Mouse (Mus musculus): ENCODE measurements around the gene Gm48552. TPM values are rescaled to one million over a fixed set of nuclear protein-coding genes. Genes with fewer than 3 reads are reported as not detected.

Gene Gm48552
- total and polyA plus RNA-seq, 3 experiments: 0.46 to 1.1 (median 0.98) TPM

GRCm38 (mm10) chr10:81358841-81359240 lies 30.0 kb upstream of the Gm48552 start:
- Histone ChIP-seq H3K9me3 (replicated peaks; ENCODE audit: low read length) (no peaks in the 10 kb centered on the region), H3K36me3 (replicated peaks in 1 of 2; ENCODE audit: control insufficient read depth in 1 of 2, insufficient read depth in 1 of 2, low read length in 1 of 2) (peaks cover 26 to 45% of the 10 kb centered on the region in 2 experiments), H3K79me2 (replicated peaks; ENCODE audit: control insufficient read depth, extremely low read depth, insufficient read depth, poor library complexity, severe bottlenecking) (no peaks in the 10 kb centered on the region; the same call in 1 of the 2 replicates), H3K4me2 (ENCODE audit: insufficient read depth, low read depth, poor library complexity, severe bottlenecking) (peak overlapping the region; percentile 74), H3K9ac (ENCODE audit: insufficient read depth, low read depth) (no peak overlapping the region), H3K4me3 (replicated peaks in 1 of 3; ENCODE audit: low read depth in 2 of 3, low read length in 2 of 3, poor library complexity in 1 of 3) (peak overlapping the region in 1 of 3 experiments; percentile 92), H3K27me3 (replicated peaks) (no peaks in the 10 kb centered on the region), H3K27ac (ENCODE audit: insufficient read depth, low read depth) (no peak overlapping the region), H3K4me1 (ENCODE audit: control insufficient read depth in 1 of 2, insufficient read depth in 2 of 2) (peaks cover 35 to 80% of the 10 kb centered on the region in 2 experiments)
- TF ChIP-seq SIN3A (IDR thresholded peaks at IDR 0.05; ENCODE audit: low read length): no peak
- TF ChIP-seq MXI1 (IDR thresholded peaks at IDR 0.05; ENCODE audit: low read depth, low read length): no peak
- TF ChIP-seq USF1 (IDR thresholded peaks at IDR 0.05; ENCODE audit: low read depth, low read length): no peak
- no peak for TF ChIP-seq PAX5 (IDR thresholded peaks at IDR 0.05; ENCODE audit: low read length)
- TF ChIP-seq CHD1 (IDR thresholded peaks at IDR 0.05; ENCODE audit: low read depth, low read length): no peak
- TF ChIP-seq SMC3 (IDR thresholded peaks at IDR 0.05; ENCODE audit: low read depth, low read length): no peak
- TF ChIP-seq CTCF (conservative IDR thresholded peaks at IDR 0.05 in 1 of 2, IDR thresholded peaks at IDR 0.05 in 1 of 2; ENCODE audit: low read depth in 2 of 2, low read length in 2 of 2): no peak
- TF ChIP-seq TCF12 (IDR thresholded peaks at IDR 0.05; ENCODE audit: low read depth, low read length): no peak
- no peak for TF ChIP-seq CHD2 (IDR thresholded peaks at IDR 0.05; ENCODE audit: low read length)
- no peak for TF ChIP-seq NRF1 (IDR thresholded peaks at IDR 0.05; ENCODE audit: low read depth, low read length)
- dilution Hi-C loops (cut with MboI; ENCODE audit: extremely low pct_ligation_motif_present, extremely low pct_unique_long_range_greater_than_20kb, low sequenced_read_pairs): no loop called here
- in situ Hi-C loops (cut with MboI; ENCODE audit: low pct_ligation_motif_present, low pct_unique_long_range_greater_than_20kb, low sequenced_read_pairs): loop anchor here (10.0 kb wide), 1 partner anchor 164 kb away; no protein-coding TSS in a partner anchor
- no peak for DNase-seq (ENCODE audit: extremely low read depth)

- Histone ChIP-seq H3K9ac (ENCODE audit: insufficient read depth, low read depth) (no peak overlapping the region), H3K27ac (ENCODE audit: insufficient read depth, low read depth) (0 out of 2 replicates have a peak overlapping the region, but pooled peaks have one; percentile 12), H3K9me3 (replicated peaks; ENCODE audit: low read length) (no peaks in the 10 kb centered on the region), H3K36me3 (replicated peaks in 1 of 2; ENCODE audit: control insufficient read depth in 1 of 2, insufficient read depth in 1 of 2, low read length in 1 of 2) (peaks cover 43 to 63% of the 10 kb centered on the region in 2 experiments), H3K4me2 (ENCODE audit: insufficient read depth, low read depth, poor library complexity, severe bottlenecking) (no peak overlapping the region), H3K79me2 (replicated peaks; ENCODE audit: control insufficient read depth, extremely low read depth, insufficient read depth, poor library complexity, severe bottlenecking) (no peaks in the 10 kb centered on the region; the same call in 1 of the 2 replicates), H3K4me1 (ENCODE audit: control insufficient read depth in 1 of 2, insufficient read depth in 2 of 2) (peaks cover 45 to 82% of the 10 kb centered on the region in 2 experiments), H3K4me3 (replicated peaks in 1 of 3; ENCODE audit: low read depth in 2 of 3, low read length in 2 of 3, poor library complexity in 1 of 3) (no peak overlapping the region), H3K27me3 (replicated peaks) (no peaks in the 10 kb centered on the region)
- dilution Hi-C loops (cut with MboI; ENCODE audit: extremely low pct_ligation_motif_present, extremely low pct_unique_long_range_greater_than_20kb, low sequenced_read_pairs): no loop called here
- no peak for TF ChIP-seq SMC3 (IDR thresholded peaks at IDR 0.05; ENCODE audit: low read depth, low read length)
- TF ChIP-seq POLR2AphosphoS2 (IDR thresholded peaks at IDR 0.05; ENCODE audit: low read depth, low read length): no peak
- no peak for TF ChIP-seq TCF12 (IDR thresholded peaks at IDR 0.05; ENCODE audit: low read depth, low read length)
- TF ChIP-seq RCOR1 (conservative IDR thresholded peaks at IDR 0.05; ENCODE audit: low read depth, low read length): no peak
- no peak for TF ChIP-seq PAX5 (IDR thresholded peaks at IDR 0.05; ENCODE audit: low read length)
- TF ChIP-seq ZMIZ1 (IDR thresholded peaks at IDR 0.05; ENCODE audit: low read depth, low read length): no peak
- no peak for TF ChIP-seq MAX (IDR thresholded peaks at IDR 0.05; ENCODE audit: low read length)
- TF ChIP-seq MXI1 (IDR thresholded peaks at IDR 0.05; ENCODE audit: low read depth, low read length): no peak
- no peak for TF ChIP-seq USF2 (conservative IDR thresholded peaks at IDR 0.05; ENCODE audit: low read depth, low read length)
- no peak for TF ChIP-seq MYC (IDR thresholded peaks at IDR 0.05; ENCODE audit: low read depth, low read length)
- no peak for TF ChIP-seq ZC3H11A (IDR thresholded peaks at IDR 0.05; ENCODE audit: low read depth, low read length)
- no peak for TF ChIP-seq E2F4 (IDR thresholded peaks at IDR 0.05; ENCODE audit: insufficient replicate concordance, low read depth, low read length)
- TF ChIP-seq GABPA (IDR thresholded peaks at IDR 0.05; ENCODE audit: insufficient replicate concordance, low read depth, low read length): no peak
- no peak for TF ChIP-seq MAFK (IDR thresholded peaks at IDR 0.05; ENCODE audit: insufficient replicate concordance, low read length)
- TF ChIP-seq SIN3A (IDR thresholded peaks at IDR 0.05; ENCODE audit: low read length): no peak
- TF ChIP-seq UBTF (IDR thresholded peaks at IDR 0.05; ENCODE audit: low read depth, low read length): no peak
- no peak for TF ChIP-seq CHD2 (IDR thresholded peaks at IDR 0.05; ENCODE audit: low read length)
- no peak for TF ChIP-seq CTCF (conservative IDR thresholded peaks at IDR 0.05 in 1 of 2, IDR thresholded peaks at IDR 0.05 in 1 of 2; ENCODE audit: low read depth in 2 of 2, low read length in 2 of 2)
- in situ Hi-C loops (cut with MboI; ENCODE audit: low pct_ligation_motif_present, low pct_unique_long_range_greater_than_20kb, low sequenced_read_pairs): no loop called here
- no peak for DNase-seq (ENCODE audit: extremely low read depth)
Observed at GRCm38 (mm10) chr10:81360721-81361120, 28.1 kb upstream of the Gm48552 start.
